Mouse (Mus musculus) liver, embryonic 16.5 days (tissue): ENCODE measurements around the gene Znhit1. TPM values are rescaled to one million over a fixed set of nuclear protein-coding genes. Genes with fewer than 3 reads are reported as not detected.

Experiments used
- ATAC-seq: fragments of 200-750 bp; cut with Nextera tagmentation; 2 replicates; pipeline ENCODE4 v1.8.0; 2017; ENCODE audit warnings: low read depth, mild to moderate bottlenecking, moderate number of reproducible peaks, moderate library complexity
- H3K27ac ChIP-seq: fragments of 300-500 bp; sonication (generic); 2 replicates; pipeline ENCODE4 v1.5.1; 2014; ENCODE audit warnings: mild to moderate bottlenecking, low read length
- H3K27me3 ChIP-seq: fragments of 300-500 bp; sonication (generic); 2 replicates; pipeline ENCODE4 v1.6.1; 2014; ENCODE audit warnings: low read depth, low read length, mixed read lengths; ENCODE audit not compliant: control insufficient read depth, insufficient read depth
- H3K36me3 ChIP-seq: fragments of 300-500 bp; sonication (generic); 2 replicates; pipeline ENCODE4 v1.6.1; 2014; ENCODE audit warnings: mild to moderate bottlenecking; ENCODE audit not compliant: control insufficient read depth, insufficient read depth
- H3K4me1 ChIP-seq: fragments of 300-500 bp; sonication (generic); 2 replicates; pipeline ENCODE4 v1.6.1; 2014; ENCODE audit warnings: low read depth, low read length, mixed read lengths; ENCODE audit not compliant: control insufficient read depth
- H3K4me2 ChIP-seq: fragments of 300-500 bp; sonication (generic); 2 replicates; pipeline ENCODE4 v1.6.1; 2014; ENCODE audit warnings: low read depth, low read length, mixed read lengths
- H3K4me3 ChIP-seq: fragments of 300-500 bp; sonication (generic); 2 replicates; pipeline ENCODE4 v1.5.1; 2014; ENCODE audit warnings: low read depth, mild to moderate bottlenecking, low read length
- H3K9ac ChIP-seq: fragments of 300-500 bp; sonication (generic); 2 replicates; pipeline ENCODE4 v1.6.1; 2014; ENCODE audit warnings: low read depth, low read length
- H3K9me3 ChIP-seq: fragments of 300-500 bp; sonication (generic); replicated peaks from 2 replicates; pipeline ENCODE4 v1.6.1; 2016; ENCODE audit warnings: low read length; ENCODE audit not compliant: control insufficient read depth
- WGBS: fragments of 180-500 bp; shearing (Covaris S2); extraction: QIAGEN DNeasy Blood & Tissue Kit; methylation state at CpG from one replicate; pipeline ENCODE4 v1.1.7; 2014; ENCODE audit not compliant: insufficient replicate concordance; 5-methylcytosine and 5-hydroxymethylcytosine counted together
- polyA plus RNA-seq: library from polyadenylated mRNA; unstranded; fragments of >200 nt; fragmentation: Nextera tagmentation; extraction: Ambion mirVana; gene quantifications from 2 replicates; pipeline ENCODE4 v1.2.1, GENCODE M21; 2015

Znhit1 gene
- polyA plus RNA-seq, result 51.3 and 52.2 TPM in 2 replicates

DNA sequence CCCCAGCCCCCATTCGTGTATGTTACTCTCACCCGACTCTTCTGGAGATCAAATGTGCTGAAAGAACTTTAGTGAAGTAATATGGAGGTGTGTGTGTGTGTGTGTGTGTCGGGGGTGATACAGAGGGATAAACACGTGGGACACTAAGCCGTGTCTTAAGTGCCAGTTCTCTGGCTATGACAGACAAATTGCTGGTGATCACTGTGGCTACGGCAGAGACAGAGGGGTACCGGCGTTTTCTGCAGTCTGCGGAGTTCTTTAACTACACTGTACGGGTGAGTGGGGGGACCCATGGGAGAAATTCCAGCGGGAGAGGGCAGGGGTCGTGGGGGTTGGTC, at the start of gene Znhit1:
TSS of gene Znhit1 (minus strand) at position 88 of the 338 bp plus-strand sequence.
- H3K4me2 ChIP-seq, result peak within 1 kb of the TSS; percentile 94
- no peak for ATAC-seq
- no peaks in the 10 kb centered on the region; the same call in none of the 2 replicates for H3K36me3 ChIP-seq
- no peaks in the 10 kb centered on the region for H3K9me3 ChIP-seq
- H3K4me1 ChIP-seq, result peaks cover 15% of the 10 kb centered on the region
- 3% methylated on average over 12 of the region's 12 CpGs for WGBS
- H3K27ac ChIP-seq, result peak within 1 kb of the TSS; percentile 93
- H3K27me3 ChIP-seq, result no peaks in the 10 kb centered on the region
- H3K9ac ChIP-seq, result peak within 1 kb of the TSS; percentile 94
- peak within 1 kb of the TSS; percentile 91 for H3K4me3 ChIP-seq

DNA sequence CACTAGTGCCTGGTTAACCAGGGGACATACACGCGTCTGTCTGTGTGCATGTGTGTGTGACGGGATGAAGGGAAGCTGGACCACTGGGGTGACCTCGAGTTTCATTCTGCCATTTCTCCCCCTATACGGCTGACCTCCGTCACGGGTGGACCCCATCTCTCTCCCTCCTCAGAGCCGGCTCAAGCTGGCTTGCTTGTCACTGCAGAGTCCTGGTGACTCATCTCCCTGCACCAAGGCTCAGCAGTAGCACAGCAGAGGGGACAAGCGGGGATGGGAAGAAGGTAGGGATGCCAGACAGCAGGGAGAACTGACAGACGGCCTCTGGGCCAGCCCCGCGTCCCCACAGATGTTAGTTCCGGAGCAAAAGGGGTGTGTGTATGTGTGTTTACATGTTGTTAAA, 48.4 kb upstream of the Znhit1 start:
- no peak for ATAC-seq
- H3K27me3 ChIP-seq, result peaks cover 14% of the 10 kb centered on the region
- H3K9me3 ChIP-seq, result no peaks in the 10 kb centered on the region
- H3K4me1 ChIP-seq, result peaks cover 22% of the 10 kb centered on the region
- no peak overlapping the region for H3K27ac ChIP-seq
- no peak overlapping the region for H3K9ac ChIP-seq
- 83% methylated on average over 13 of the region's 13 CpGs for WGBS
- no peak overlapping the region for H3K4me3 ChIP-seq
- H3K36me3 ChIP-seq, result peaks cover 9% of the 10 kb centered on the region
- no peak overlapping the region for H3K4me2 ChIP-seq

DNA sequence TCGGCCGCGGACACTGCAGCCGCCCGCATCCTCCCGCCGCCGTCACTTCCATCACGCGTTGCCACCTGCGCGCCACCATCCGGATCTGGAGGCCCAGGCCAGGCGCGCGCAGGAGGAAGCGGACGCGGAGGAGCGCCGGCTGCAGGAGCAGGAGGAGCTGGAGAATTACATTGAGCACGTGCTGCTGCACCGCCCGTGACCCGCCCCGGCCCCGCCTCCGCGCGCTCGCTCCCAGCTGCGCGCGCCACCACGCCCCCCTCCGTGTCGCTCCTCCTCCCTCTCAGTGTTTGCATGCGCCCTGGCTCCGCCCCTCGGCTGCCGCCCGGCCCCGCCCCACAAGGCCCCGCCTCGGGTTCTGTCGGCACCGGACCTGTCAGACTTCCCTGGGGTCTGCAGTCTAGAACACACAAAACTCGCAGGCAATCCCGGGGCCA, 44.8 kb upstream of the Znhit1 start:
- H3K4me3 ChIP-seq, result peak overlapping the region; percentile 59
- 0 out of 2 replicates have a peak overlapping the region, but pooled peaks have one; percentile 27 for H3K27ac ChIP-seq
- peak overlapping the region; percentile 89 for H3K4me2 ChIP-seq
- peak overlapping the region; percentile 58 for H3K9ac ChIP-seq
- no peaks in the 10 kb centered on the region for H3K9me3 ChIP-seq
- H3K27me3 ChIP-seq, result peaks cover 50% of the 10 kb centered on the region
- ATAC-seq, result peak; percentile 92
- WGBS, result under 1% methylated on average over 43 of the region's 49 CpGs
- peaks cover 35% of the 10 kb centered on the region for H3K4me1 ChIP-seq
- H3K36me3 ChIP-seq, result no peaks in the 10 kb centered on the region

DNA sequence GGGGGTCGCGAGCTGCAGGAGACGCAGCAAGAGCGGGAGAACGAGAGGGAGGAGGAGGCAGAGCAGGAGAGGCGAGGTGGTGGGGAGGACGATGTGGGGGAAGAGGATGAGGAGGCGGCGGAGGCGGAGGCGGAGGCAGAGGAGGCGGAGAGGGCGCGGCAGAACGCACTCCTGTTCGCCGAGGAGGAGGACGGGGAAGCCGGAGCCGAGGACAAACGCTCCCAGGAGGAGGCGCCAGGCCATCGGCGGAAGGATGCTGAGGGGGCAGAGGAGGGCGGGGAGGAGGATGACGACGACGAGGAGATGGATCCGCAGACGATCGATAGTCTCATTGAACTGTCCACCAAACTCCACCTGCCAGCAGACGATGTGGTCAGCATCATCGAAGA, 44.2 kb upstream of the Znhit1 start:
- ATAC-seq, result no peak
- Histone ChIP-seq H3K4me2 (peak overlapping the region; percentile 89), H3K27me3 (peaks cover 54% of the 10 kb centered on the region), H3K9me3 (no peaks in the 10 kb centered on the region), H3K4me1 (peaks cover 35% of the 10 kb centered on the region), H3K9ac (no peak overlapping the region), H3K27ac (no peak overlapping the region), H3K36me3 (no peaks in the 10 kb centered on the region), H3K4me3 (peak overlapping the region; percentile 59)
- under 1% methylated on average over 33 of the region's 33 CpGs for WGBS

DNA sequence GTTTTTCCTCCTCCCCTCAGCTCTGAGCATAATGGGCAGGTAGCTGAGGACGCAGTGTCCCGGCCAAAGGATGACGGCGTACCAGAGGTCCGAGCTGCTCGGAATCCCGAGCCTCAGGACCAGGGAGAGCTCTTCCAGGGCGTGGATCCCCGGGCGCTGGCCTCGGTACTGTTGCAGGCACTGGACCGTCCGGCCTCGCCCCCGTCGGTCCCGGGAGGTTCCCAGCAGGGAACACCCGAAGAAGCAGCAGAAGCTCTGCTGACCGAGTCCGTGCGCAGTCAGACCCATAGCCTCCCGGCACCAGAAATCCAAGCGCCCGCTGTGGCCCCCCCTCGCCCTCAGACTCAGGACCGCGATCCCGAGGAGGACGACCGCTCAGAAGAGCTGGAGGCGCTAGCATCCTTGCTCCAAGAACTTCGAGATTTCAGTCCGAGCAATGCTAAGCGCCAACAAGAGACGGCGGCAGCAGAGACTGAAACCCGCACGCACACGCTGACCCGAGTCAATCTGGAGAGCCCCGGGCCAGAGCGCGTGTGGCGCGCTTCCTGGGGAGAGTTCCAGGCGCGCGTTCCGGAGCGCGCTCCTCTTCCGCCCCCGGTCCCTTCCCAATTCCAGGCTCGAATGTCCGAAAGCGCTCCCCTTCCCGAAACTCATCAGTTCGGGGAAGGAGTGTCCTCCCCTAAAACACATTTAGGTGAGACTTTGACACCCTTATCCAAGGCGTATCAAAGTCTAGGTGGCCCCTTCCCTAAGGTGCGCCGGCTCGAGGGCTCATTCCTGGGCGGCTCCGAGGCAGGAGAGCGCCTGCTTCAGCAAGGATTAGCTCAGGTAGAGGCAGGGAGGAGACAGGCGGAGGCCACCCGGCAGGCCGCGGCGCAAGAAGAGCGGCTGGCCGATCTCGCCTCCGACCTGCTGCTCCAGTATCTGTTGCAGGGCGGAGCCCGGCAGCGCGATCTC, 43.5 kb upstream of the Znhit1 start:
- no peak for ATAC-seq
- H3K4me3 ChIP-seq, result peak overlapping the region; percentile 59
- 2% methylated on average over 78 of the region's 78 CpGs for WGBS
- no peak overlapping the region for H3K27ac ChIP-seq
- H3K4me1 ChIP-seq, result peaks cover 35% of the 10 kb centered on the region
- peak overlapping the region; percentile 89 for H3K4me2 ChIP-seq
- no peak overlapping the region for H3K9ac ChIP-seq
- H3K27me3 ChIP-seq, result peaks cover 61% of the 10 kb centered on the region
- no peaks in the 10 kb centered on the region for H3K9me3 ChIP-seq
- no peaks in the 10 kb centered on the region for H3K36me3 ChIP-seq

DNA sequence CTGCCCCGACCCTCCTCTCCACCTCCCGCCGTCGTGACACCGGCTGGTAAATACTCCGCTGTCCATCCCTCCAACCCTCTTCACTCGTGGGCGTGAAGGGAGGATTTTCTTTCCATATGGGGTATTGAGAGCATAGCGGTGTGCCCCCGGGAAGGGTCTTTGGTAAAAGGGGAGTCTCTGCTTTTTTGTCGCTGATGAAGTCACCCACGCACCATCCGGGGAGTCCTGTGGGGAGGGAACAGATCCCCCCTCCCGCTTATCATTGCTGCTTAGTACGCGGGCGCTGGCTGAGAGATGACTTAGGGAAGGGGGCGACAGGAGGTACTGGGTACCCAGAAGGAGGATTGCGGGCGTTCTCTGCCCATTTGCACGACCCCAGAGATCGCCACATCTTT, 42.6 kb upstream of the Znhit1 start:
- H3K27me3 ChIP-seq, result peaks cover 71% of the 10 kb centered on the region
- peaks cover 35% of the 10 kb centered on the region for H3K4me1 ChIP-seq
- ATAC-seq, result no peak
- no peaks in the 10 kb centered on the region for H3K9me3 ChIP-seq
- no peaks in the 10 kb centered on the region for H3K36me3 ChIP-seq
- H3K9ac ChIP-seq, result no peak overlapping the region
- no peak overlapping the region for H3K27ac ChIP-seq
- WGBS, result 12% methylated on average over 22 of the region's 22 CpGs
- H3K4me2 ChIP-seq, result 0 out of 2 replicates have a peak overlapping the region, but pooled peaks have one; percentile 47
- no peak overlapping the region for H3K4me3 ChIP-seq

DNA sequence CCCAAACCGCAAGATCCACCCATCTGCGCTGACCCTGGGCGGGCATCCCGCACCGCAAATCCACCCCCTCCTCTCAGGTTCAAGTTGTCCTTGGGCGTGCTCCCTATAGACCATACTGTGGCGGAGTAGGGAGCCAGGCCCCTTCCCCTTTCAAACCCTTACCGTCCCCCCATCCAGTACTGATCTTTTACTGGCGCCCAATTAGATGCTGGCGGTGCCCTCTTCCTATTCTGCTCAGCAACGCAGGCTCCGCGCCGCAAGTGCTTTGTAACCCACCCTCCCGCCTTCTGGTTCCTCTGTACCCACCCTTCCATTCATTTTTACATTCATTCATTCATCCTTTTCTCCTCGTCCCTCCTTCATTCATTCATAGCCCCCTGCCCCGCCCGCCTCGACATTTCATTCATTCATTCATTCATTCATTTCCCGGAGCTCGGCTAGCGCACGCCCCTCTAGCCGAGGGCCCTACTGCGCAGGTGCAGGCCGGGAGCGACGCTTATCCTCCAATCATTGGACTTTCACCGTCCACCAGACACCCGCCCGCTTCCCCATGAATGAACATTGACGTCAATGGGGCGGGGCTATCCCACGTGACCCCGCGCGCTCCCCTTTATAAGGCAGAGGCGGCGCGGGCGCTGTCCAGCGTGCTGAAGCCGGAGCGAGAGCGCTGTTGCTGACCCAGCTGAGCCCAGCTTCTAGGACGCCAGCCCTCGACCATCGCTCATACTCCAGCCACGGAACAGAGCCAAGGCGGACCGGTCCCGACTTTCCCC, 42.0 kb upstream of the Znhit1 start:
- Histone ChIP-seq H3K36me3 (no peaks in the 10 kb centered on the region), H3K27me3 (peaks cover 76% of the 10 kb centered on the region), H3K9ac (no peak overlapping the region), H3K4me2 (peak overlapping the region; percentile 47), H3K9me3 (no peaks in the 10 kb centered on the region), H3K4me3 (peak overlapping the region; percentile 27), H3K27ac (no peak overlapping the region), H3K4me1 (peaks cover 35% of the 10 kb centered on the region)
- ATAC-seq, result peak; percentile 66
- WGBS, result under 1% methylated on average over 52 of the region's 52 CpGs

DNA sequence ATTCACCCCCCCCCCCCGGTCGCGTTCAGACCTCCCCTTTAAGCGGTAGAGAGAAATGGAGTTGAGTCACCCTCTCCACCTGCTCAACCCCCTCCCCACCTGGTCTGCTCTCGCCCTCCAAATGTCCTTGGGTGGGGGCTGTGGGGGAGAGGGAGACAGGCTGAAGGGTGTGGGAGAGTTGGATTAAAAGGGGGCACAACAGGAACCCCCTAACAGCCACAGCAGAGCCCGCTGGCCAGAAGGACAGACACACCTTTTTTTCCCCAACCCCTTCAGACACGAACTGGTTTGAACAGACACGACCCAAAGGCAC, 41.4 kb upstream of the Znhit1 start:
- Histone ChIP-seq H3K9me3 (no peaks in the 10 kb centered on the region), H3K27me3 (peaks cover 82% of the 10 kb centered on the region), H3K36me3 (no peaks in the 10 kb centered on the region), H3K9ac (no peak overlapping the region), H3K27ac (no peak overlapping the region), H3K4me3 (no peak overlapping the region; the same call in 1 of the 2 replicates), H3K4me1 (peaks cover 35% of the 10 kb centered on the region), H3K4me2 (no peak overlapping the region; the same call in 1 of the 2 replicates)
- no peak for ATAC-seq
- WGBS, result under 1% methylated on average over 8 of the region's 8 CpGs
